Mouse (Mus musculus): ENCODE measurements around the gene Gtpbp3. TPM values are rescaled to one million over a fixed set of nuclear protein-coding genes. Genes with fewer than 3 reads are reported as not detected.

Gene Gtpbp3
- total RNA-seq (2014; rRNA removed) (36.1 and 58.5 TPM in 2 replicates), polyA plus RNA-seq (2015; fragmentation: Nextera tagmentation; extraction: Ambion mirVana) (12.1 and 15.5 TPM in 2 replicates)

DNA sequence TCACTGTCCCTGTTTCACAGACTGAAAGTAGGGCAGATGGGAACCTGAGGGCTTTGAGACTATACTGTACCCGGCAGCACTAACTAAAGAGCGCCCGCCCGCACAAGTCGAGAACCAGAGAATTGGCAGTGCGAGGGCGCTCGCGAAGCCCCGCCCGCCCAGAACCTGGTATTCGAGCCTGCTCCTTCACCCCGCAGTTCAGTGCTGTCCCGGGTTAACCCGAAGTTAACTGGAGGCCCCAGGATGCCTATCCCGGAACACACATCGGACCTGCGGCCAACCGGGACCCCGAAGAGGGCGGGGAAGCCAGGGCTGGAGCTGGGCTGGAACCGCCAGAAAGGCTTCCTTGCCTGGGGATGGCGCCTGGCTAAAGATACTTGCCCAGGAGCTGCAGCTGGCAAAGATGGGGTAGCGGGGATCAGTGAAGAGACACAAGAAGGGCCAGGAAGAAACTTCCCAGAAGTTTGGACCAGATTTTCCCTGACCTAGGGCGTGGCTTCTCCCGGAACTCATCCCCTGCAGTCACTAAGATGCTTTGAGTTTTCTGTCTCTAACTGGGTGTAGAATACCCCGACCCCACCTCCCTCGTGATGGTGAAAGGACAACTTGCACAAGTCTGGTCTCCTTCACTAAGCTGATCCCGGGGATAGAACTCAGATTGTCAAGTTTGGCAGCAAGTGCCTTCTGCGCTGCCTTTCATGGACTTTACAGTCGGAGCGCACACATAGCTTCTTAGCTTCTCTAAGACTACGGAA, at the start of gene Gtpbp3:
TSS of gene Gtpbp3 (plus strand) at position 413 of the 755 bp plus-strand sequence.
- TF ChIP-seq CTCF (IDR thresholded peaks at IDR 0.05; ENCODE audit: low read depth) = no peak
- ATAC-seq (peak; percentile 27), DNase-seq (ENCODE audit: low spot score) (peak; percentile 85)
- Histone ChIP-seq H3K9me3 (ENCODE audit: low read length) (no peaks in the 10 kb centered on the region), H3K27ac (peak within 1 kb of the TSS; percentile 69; the same call in 1 of the 2 replicates), H3K4me1 (ENCODE audit: insufficient read depth, low read length) (peaks cover 12% of the 10 kb centered on the region), H3K36me3 (ENCODE audit: insufficient read depth, low read length) (peaks cover 11% of the 10 kb centered on the region; the same call in 1 of the 2 replicates), H3K4me2 (ENCODE audit: low read depth, low read length) (peak within 1 kb of the TSS; percentile 92), H3K4me3 (ENCODE audit: low read length) (peak within 1 kb of the TSS; percentile 67), H3K9ac (replicated peaks; ENCODE audit: low read length) (peak within 1 kb of the TSS; percentile 69), H3K27me3 (ENCODE audit: insufficient read depth, low read length) (no peaks in the 10 kb centered on the region)
- WGBS = under 1% methylated on average over 33 of the region's 33 CpGs

GRCm38 (mm10) chr8:71441404-71441803, 46.5 kb upstream of the Gtpbp3 start:
- under 1% methylated on average over 7 of the region's 7 CpGs for WGBS
- Histone ChIP-seq H3K4me2 (ENCODE audit: low read depth, low read length) (no peak overlapping the region), H3K9me3 (ENCODE audit: low read length) (no peaks in the 10 kb centered on the region), H3K27me3 (ENCODE audit: insufficient read depth, low read length) (no peaks in the 10 kb centered on the region), H3K4me3 (ENCODE audit: low read length) (no peak overlapping the region), H3K4me1 (ENCODE audit: insufficient read depth, low read length) (no peaks in the 10 kb centered on the region), H3K27ac (no peak overlapping the region), H3K36me3 (ENCODE audit: insufficient read depth, low read length) (no peaks in the 10 kb centered on the region), H3K9ac (replicated peaks; ENCODE audit: low read length) (no peak overlapping the region)
- ATAC-seq (peak; percentile 69; the same call in 1 of the 2 replicates), DNase-seq (ENCODE audit: low spot score) (peak; percentile 84)
- TF ChIP-seq CTCF (IDR thresholded peaks at IDR 0.05; ENCODE audit: low read depth) = peak; percentile 81

GRCm38 (mm10) chr8:71445096-71445495, 42.8 kb upstream of the Gtpbp3 start:
- H3K4me3 ChIP-seq (ENCODE audit: low read length) = no peak overlapping the region
- no peaks in the 10 kb centered on the region for H3K9me3 ChIP-seq (ENCODE audit: low read length)
- no peaks in the 10 kb centered on the region for H3K36me3 ChIP-seq (ENCODE audit: insufficient read depth, low read length)
- H3K27me3 ChIP-seq (ENCODE audit: insufficient read depth, low read length) = no peaks in the 10 kb centered on the region
- no peak overlapping the region for H3K9ac ChIP-seq (replicated peaks; ENCODE audit: low read length)
- H3K4me2 ChIP-seq (ENCODE audit: low read depth, low read length) = no peak overlapping the region
- 87% methylated on average over 7 of the region's 7 CpGs for WGBS
- ATAC-seq (no peak), DNase-seq (ENCODE audit: low spot score) (no peak)
- H3K27ac ChIP-seq = no peak overlapping the region
- no peak for TF ChIP-seq CTCF (IDR thresholded peaks at IDR 0.05; ENCODE audit: low read depth)
- H3K4me1 ChIP-seq (ENCODE audit: insufficient read depth, low read length) = no peaks in the 10 kb centered on the region

DNA sequence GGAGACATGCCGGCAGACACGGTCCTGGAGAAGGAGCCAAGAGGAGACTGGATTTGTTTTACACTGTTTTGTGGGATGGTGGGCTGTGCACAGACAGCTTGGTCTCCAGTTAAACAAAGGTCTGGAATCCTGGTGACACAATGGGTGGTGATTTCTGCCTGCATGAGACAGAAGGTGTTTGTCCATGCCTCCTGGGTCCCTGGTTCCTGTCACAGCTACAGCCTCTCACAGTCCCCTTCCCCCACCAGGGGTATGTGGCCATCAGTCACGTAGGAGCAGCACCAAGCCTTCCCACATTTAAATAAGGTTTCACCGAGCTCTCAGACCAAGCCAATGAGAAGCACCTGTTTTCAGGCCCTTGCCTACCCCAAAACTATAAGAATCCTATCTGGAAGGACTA, 36.6 kb upstream of the Gtpbp3 start:
- Histone ChIP-seq H3K9me3 (ENCODE audit: low read length) (no peaks in the 10 kb centered on the region), H3K27ac (no peak overlapping the region), H3K4me1 (ENCODE audit: insufficient read depth, low read length) (no peaks in the 10 kb centered on the region), H3K9ac (replicated peaks; ENCODE audit: low read length) (no peak overlapping the region), H3K27me3 (ENCODE audit: insufficient read depth, low read length) (no peaks in the 10 kb centered on the region), H3K36me3 (ENCODE audit: insufficient read depth, low read length) (0 out of 2 replicates have a peak, but pooled peaks cover 1% of the 10 kb centered on the region), H3K4me2 (ENCODE audit: low read depth, low read length) (no peak overlapping the region), H3K4me3 (ENCODE audit: low read length) (no peak overlapping the region)
- ATAC-seq (no peak), DNase-seq (ENCODE audit: low spot score) (no peak)
- WGBS = 62% methylated on average over 4 of the region's 4 CpGs
- TF ChIP-seq CTCF (IDR thresholded peaks at IDR 0.05; ENCODE audit: low read depth) = no peak

GRCm38 (mm10) chr8:71451777-71452176, 36.1 kb upstream of the Gtpbp3 start:
- 53% methylated on average over 11 of the region's 11 CpGs for WGBS
- no peak for ATAC-seq
- no peak for TF ChIP-seq CTCF (IDR thresholded peaks at IDR 0.05; ENCODE audit: low read depth)
- Histone ChIP-seq H3K4me1 (ENCODE audit: insufficient read depth, low read length) (no peaks in the 10 kb centered on the region), H3K9me3 (ENCODE audit: low read length) (no peaks in the 10 kb centered on the region), H3K27ac (no peak overlapping the region), H3K4me2 (ENCODE audit: low read depth, low read length) (no peak overlapping the region), H3K36me3 (ENCODE audit: insufficient read depth, low read length) (0 out of 2 replicates have a peak, but pooled peaks cover 6% of the 10 kb centered on the region), H3K27me3 (ENCODE audit: insufficient read depth, low read length) (no peaks in the 10 kb centered on the region), H3K9ac (replicated peaks; ENCODE audit: low read length) (no peak overlapping the region), H3K4me3 (ENCODE audit: low read length) (no peak overlapping the region)
- no peak for DNase-seq (ENCODE audit: low spot score)

- DNase-seq (ENCODE audit: low spot score) (no peak), ATAC-seq (no peak)
- Histone ChIP-seq H3K36me3 (ENCODE audit: insufficient read depth, low read length) (peaks cover 11% of the 10 kb centered on the region; the same call in 1 of the 2 replicates), H3K9ac (replicated peaks; ENCODE audit: low read length) (no peak overlapping the region), H3K4me3 (ENCODE audit: low read length) (no peak overlapping the region), H3K9me3 (ENCODE audit: low read length) (no peaks in the 10 kb centered on the region), H3K27ac (no peak overlapping the region), H3K27me3 (ENCODE audit: insufficient read depth, low read length) (no peaks in the 10 kb centered on the region), H3K4me2 (ENCODE audit: low read depth, low read length) (no peak overlapping the region), H3K4me1 (ENCODE audit: insufficient read depth, low read length) (no peaks in the 10 kb centered on the region)
- WGBS = 81% methylated on average over 2 of the region's 2 CpGs
- no peak for TF ChIP-seq CTCF (IDR thresholded peaks at IDR 0.05; ENCODE audit: low read depth)
These were observed 35.2 kb upstream of the Gtpbp3 start for GRCm38 (mm10) chr8:71452669-71453068.

DNA sequence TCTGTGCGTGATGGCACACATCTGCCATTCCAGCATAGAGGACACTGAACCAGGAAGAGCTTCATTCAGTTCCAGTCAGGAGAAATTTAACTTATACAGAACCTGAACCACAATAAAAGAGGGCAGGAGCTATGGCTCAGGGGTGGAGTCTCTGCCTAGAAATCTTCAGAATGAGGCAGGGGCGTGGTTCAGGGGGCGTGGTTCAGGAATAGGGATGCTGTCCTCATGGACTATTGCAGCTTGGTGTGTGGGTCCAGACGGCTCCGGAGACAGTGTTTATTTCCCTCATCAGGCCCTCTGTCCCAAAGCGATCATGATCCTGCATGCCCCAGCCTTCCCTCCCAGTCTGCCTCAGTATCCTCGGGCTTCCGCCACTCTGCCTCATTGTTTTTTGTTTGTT, 33.2 kb upstream of the Gtpbp3 start:
- Histone ChIP-seq H3K27ac (no peak overlapping the region), H3K4me1 (ENCODE audit: insufficient read depth, low read length) (no peaks in the 10 kb centered on the region), H3K36me3 (ENCODE audit: insufficient read depth, low read length) (peaks cover 23% of the 10 kb centered on the region; the same call in 1 of the 2 replicates), H3K27me3 (ENCODE audit: insufficient read depth, low read length) (no peaks in the 10 kb centered on the region), H3K9ac (replicated peaks; ENCODE audit: low read length) (no peak overlapping the region), H3K4me3 (ENCODE audit: low read length) (no peak overlapping the region), H3K4me2 (ENCODE audit: low read depth, low read length) (no peak overlapping the region), H3K9me3 (ENCODE audit: low read length) (no peaks in the 10 kb centered on the region)
- DNase-seq (ENCODE audit: low spot score) (no peak), ATAC-seq (no peak)
- WGBS = 79% methylated on average over 8 of the region's 8 CpGs
- no peak for TF ChIP-seq CTCF (IDR thresholded peaks at IDR 0.05; ENCODE audit: low read depth)
